Mouse (Mus musculus): Measurements from ENCODE around the gene Obox1. TPM values are rescaled to one million over a fixed set of nuclear protein-coding genes. Genes with fewer than 3 reads are reported as not detected.
"Not testable (repeated sequence)": the region's sequence is repeated elsewhere in the genome, so short reads cannot be mapped to it uniquely, and the experiment has no call there.

Gene Obox1
- not detected in 2 replicates for polyA plus RNA-seq (2014; fragmentation: Nextera tagmentation; extraction: Ambion mirVana)

DNA sequence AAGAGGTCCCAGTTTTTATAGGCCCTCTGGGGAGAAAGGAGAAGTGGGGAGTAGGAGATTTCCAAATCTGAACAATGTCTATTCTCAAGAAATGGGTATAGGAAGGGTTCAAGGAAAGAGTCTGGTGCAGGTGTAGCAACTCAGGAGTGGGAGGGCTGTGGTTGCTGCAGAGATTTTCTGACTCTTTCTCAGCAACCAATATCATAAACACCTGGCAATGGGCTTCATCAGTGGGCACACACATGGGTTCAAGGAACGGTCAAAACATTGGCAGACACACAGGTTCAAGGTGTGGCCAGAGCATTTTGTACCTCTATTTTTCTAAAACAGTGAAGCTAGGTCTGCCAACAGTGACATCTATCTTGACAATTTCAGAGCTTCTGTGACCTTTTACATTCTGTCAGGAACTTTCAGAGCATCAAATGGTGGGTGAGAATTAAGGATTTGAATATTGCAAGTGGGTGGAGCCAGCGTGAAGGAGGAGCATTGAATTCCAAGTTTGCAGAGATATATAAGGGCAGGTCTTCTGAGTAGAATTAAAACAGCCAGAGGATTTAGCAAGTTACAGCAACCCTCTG is at the start of gene Obox1, which contains the start of gene Obox2:
Gene Obox1, plus strand, starts transcription at position 528 of the 578 bp plus-strand sequence.
Gene Obox2, plus strand, starts transcription at position 301 of the 578 bp plus-strand sequence.
- H3K27ac ChIP-seq (replicated peaks; ENCODE audit: low read depth, low read length); ATAC-seq (replicated peaks; ENCODE audit: insufficient number of reproducible peaks, low FRiP score, low TSS enrichment, low read depth): not testable (repeated sequence)
- WGBS: no CpG with 5 or more reads among the region's 2 CpGs

DNA sequence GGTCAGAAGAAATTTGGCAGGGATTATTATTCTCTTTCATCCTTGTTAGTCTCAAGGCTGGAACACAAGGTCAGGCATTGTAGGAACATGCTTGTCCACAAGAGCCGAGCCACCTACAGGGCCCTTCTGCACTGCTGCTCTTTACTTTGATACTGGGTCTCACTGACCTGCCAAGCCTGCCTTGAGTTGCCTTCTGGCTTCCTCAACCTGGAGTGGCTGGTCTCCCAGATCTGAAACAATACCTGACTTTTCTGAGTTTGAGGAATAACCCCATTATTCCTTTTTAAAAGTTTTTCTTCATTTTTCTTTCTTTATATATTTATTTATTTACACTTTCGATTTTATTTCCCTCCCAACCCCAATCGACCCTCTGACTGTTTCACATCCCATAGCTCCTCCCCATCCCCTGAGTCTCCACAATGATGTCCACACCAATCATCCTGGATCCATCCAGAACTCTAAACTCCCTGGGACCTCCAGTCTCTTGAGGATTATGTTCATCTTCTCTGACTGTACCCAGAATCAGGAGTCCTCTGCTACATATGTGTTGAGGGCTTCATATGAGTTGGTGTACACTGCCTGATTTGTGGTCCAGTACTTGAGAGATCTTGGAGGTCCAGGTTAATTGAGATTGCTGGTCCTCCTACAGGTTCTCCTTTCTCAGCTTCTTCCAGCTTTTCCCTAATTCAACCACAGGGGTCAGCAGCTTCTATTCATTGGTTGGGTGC is 10.6 kb downstream of the Obox1 start:
- not testable (repeated sequence) for H3K4me2 ChIP-seq (ENCODE audit: low read depth, low read length); ATAC-seq (replicated peaks; ENCODE audit: insufficient number of reproducible peaks, low FRiP score, low TSS enrichment, low read depth); H3K9ac ChIP-seq (replicated peaks; ENCODE audit: low read length); H3K27ac ChIP-seq (replicated peaks; ENCODE audit: low read depth, low read length); H3K27me3 ChIP-seq (ENCODE audit: control insufficient read depth, insufficient read depth, low read length); H3K4me3 ChIP-seq (ENCODE audit: low read depth, low read length); H3K4me1 ChIP-seq (ENCODE audit: control insufficient read depth, insufficient read depth, low read length); DNase-seq (ENCODE audit: low spot score); H3K9me3 ChIP-seq (replicated peaks; ENCODE audit: control insufficient read depth, low read length); H3K36me3 ChIP-seq (replicated peaks; ENCODE audit: control insufficient read depth, insufficient read depth, low read depth, low read length)
- 65% methylated on average over 2 of the region's 3 CpGs for WGBS

More for the DNA sequence above, at the start of gene Obox1, which contains the start of gene Obox2:
- not testable (repeated sequence) for H3K4me3 ChIP-seq (ENCODE audit: low read depth, low read length); H3K9ac ChIP-seq (replicated peaks; ENCODE audit: low read length); H3K27me3 ChIP-seq (ENCODE audit: control insufficient read depth, insufficient read depth, low read length); H3K4me1 ChIP-seq (ENCODE audit: control insufficient read depth, insufficient read depth, low read length); DNase-seq (ENCODE audit: low spot score); H3K4me2 ChIP-seq (ENCODE audit: low read depth, low read length); H3K9me3 ChIP-seq (replicated peaks; ENCODE audit: control insufficient read depth, low read length); H3K36me3 ChIP-seq (replicated peaks; ENCODE audit: control insufficient read depth, insufficient read depth, low read depth, low read length)

DNA sequence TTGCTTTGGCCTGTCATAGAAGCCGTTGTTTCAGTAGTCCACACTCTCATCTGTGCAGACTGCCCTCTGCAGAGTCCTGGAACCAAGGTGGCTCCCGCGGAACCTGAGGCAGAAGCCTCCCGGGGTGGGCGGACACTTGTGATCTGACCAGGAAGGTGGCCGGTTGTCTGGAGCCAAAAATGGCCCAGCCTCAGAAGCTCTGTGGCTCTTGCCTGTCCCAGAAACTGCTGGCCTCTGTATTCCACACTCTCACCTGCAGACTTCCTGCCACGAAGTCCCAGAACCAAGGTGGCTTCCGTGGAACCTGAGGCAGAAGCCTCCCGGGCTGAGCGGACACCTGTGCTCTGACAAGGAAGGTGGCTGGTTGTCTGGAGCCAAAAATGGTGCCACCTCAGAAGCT is 18.1 kb downstream of the Obox1 start:
- H3K9me3 ChIP-seq (replicated peaks; ENCODE audit: control insufficient read depth, low read length); H3K27ac ChIP-seq (replicated peaks; ENCODE audit: low read depth, low read length); H3K4me2 ChIP-seq (ENCODE audit: low read depth, low read length); H3K9ac ChIP-seq (replicated peaks; ENCODE audit: low read length); H3K36me3 ChIP-seq (replicated peaks; ENCODE audit: control insufficient read depth, insufficient read depth, low read depth, low read length); H3K4me1 ChIP-seq (ENCODE audit: control insufficient read depth, insufficient read depth, low read length); ATAC-seq (replicated peaks; ENCODE audit: insufficient number of reproducible peaks, low FRiP score, low TSS enrichment, low read depth); DNase-seq (ENCODE audit: low spot score); H3K4me3 ChIP-seq (ENCODE audit: low read depth, low read length); H3K27me3 ChIP-seq (ENCODE audit: control insufficient read depth, insufficient read depth, low read length): not testable (repeated sequence)
- 90% methylated on average over 10 of the region's 10 CpGs for WGBS

- H3K4me2 ChIP-seq (ENCODE audit: low read depth, low read length); H3K36me3 ChIP-seq (replicated peaks; ENCODE audit: control insufficient read depth, insufficient read depth, low read depth, low read length); DNase-seq (ENCODE audit: low spot score); H3K9me3 ChIP-seq (replicated peaks; ENCODE audit: control insufficient read depth, low read length); H3K27me3 ChIP-seq (ENCODE audit: control insufficient read depth, insufficient read depth, low read length); H3K4me3 ChIP-seq (ENCODE audit: low read depth, low read length); H3K4me1 ChIP-seq (ENCODE audit: control insufficient read depth, insufficient read depth, low read length); H3K27ac ChIP-seq (replicated peaks; ENCODE audit: low read depth, low read length); ATAC-seq (replicated peaks; ENCODE audit: insufficient number of reproducible peaks, low FRiP score, low TSS enrichment, low read depth); H3K9ac ChIP-seq (replicated peaks; ENCODE audit: low read length): not testable (repeated sequence)
- WGBS: 86% methylated on average over 8 of the region's 9 CpGs
Observed at GRCm38 (mm10) chr7:15418046-15418445, 29.3 kb downstream of the Obox1 start.

- ATAC-seq (replicated peaks; ENCODE audit: insufficient number of reproducible peaks, low FRiP score, low TSS enrichment, low read depth); H3K36me3 ChIP-seq (replicated peaks; ENCODE audit: control insufficient read depth, insufficient read depth, low read depth, low read length); H3K9me3 ChIP-seq (replicated peaks; ENCODE audit: control insufficient read depth, low read length); H3K27me3 ChIP-seq (ENCODE audit: control insufficient read depth, insufficient read depth, low read length); H3K4me2 ChIP-seq (ENCODE audit: low read depth, low read length); H3K27ac ChIP-seq (replicated peaks; ENCODE audit: low read depth, low read length); H3K4me1 ChIP-seq (ENCODE audit: control insufficient read depth, insufficient read depth, low read length); DNase-seq (ENCODE audit: low spot score); H3K9ac ChIP-seq (replicated peaks; ENCODE audit: low read length); H3K4me3 ChIP-seq (ENCODE audit: low read depth, low read length): not testable (repeated sequence)
- 81% methylated on average over 3 of the region's 4 CpGs for WGBS
Observed at GRCm38 (mm10) chr7:15425537-15425936, 36.8 kb downstream of the Obox1 start.

GRCm38 (mm10) chr7:15509411-15509810 is 120.7 kb downstream of the Obox1 start:
- H3K4me1 ChIP-seq (ENCODE audit: control insufficient read depth, insufficient read depth, low read length); H3K4me2 ChIP-seq (ENCODE audit: low read depth, low read length); H3K27ac ChIP-seq (replicated peaks; ENCODE audit: low read depth, low read length); DNase-seq (ENCODE audit: low spot score); H3K4me3 ChIP-seq (ENCODE audit: low read depth, low read length); H3K9me3 ChIP-seq (replicated peaks; ENCODE audit: control insufficient read depth, low read length); ATAC-seq (replicated peaks; ENCODE audit: insufficient number of reproducible peaks, low FRiP score, low TSS enrichment, low read depth); H3K27me3 ChIP-seq (ENCODE audit: control insufficient read depth, insufficient read depth, low read length); H3K9ac ChIP-seq (replicated peaks; ENCODE audit: low read length); H3K36me3 ChIP-seq (replicated peaks; ENCODE audit: control insufficient read depth, insufficient read depth, low read depth, low read length): not testable (repeated sequence)
- WGBS: 72% methylated on average over 4 of the region's 5 CpGs

Other genes with a start within 250 kb of the Obox1 start
- gene Obox2, start 227 bp upstream of the Obox1 start, polyA plus RNA-seq (2014; fragmentation: Nextera tagmentation; extraction: Ambion mirVana): not detected in 2 replicates

All from embryonic facial prominence, embryonic 11.5 days (tissue).